Mouse (Mus musculus) thymus, postnatal 25 days (tissue): ENCODE results near the gene Fastkd5.
"Not testable (repeated sequence)": the region's sequence is repeated elsewhere in the genome, so short reads cannot be mapped to it uniquely, and the experiment has no call there.

Source experiments
- DNase-seq: peaks from one replicate; pipeline ENCODE4 v3.0.0; 2022

Fastkd5 gene

GRCm38 (mm10) chr2:130632887-130633675 lies 3.3 kb upstream of the Fastkd5 start:
- DNase-seq: no peak

- no peak for DNase-seq
These were observed 2.6 kb upstream of the Fastkd5 start for GRCm38 (mm10) chr2:130632416-130632815.

- peak; percentile 20 for DNase-seq
These were observed 568 bp downstream of the Fastkd5 start for GRCm38 (mm10) chr2:130629080-130629838.

- DNase-seq: no peak
These were observed 1.4 kb downstream of the Fastkd5 start for GRCm38 (mm10) chr2:130628424-130628823.

GRCm38 (mm10) chr2:130618972-130619371 lies 10.9 kb downstream of the Fastkd5 start:
- no peak for DNase-seq

GRCm38 (mm10) chr2:130613091-130613490 lies 16.7 kb downstream of the Fastkd5 start:
- peak; percentile 39 for DNase-seq

- DNase-seq: no peak
These were observed 27.6 kb downstream of the Fastkd5 start for GRCm38 (mm10) chr2:130602195-130602594.

- DNase-seq: no peak
These were observed 31.4 kb downstream of the Fastkd5 start for GRCm38 (mm10) chr2:130598399-130598798.

- DNase-seq: peak; percentile 16
These were observed 32.2 kb downstream of the Fastkd5 start for GRCm38 (mm10) chr2:130597601-130598010.

- no peak for DNase-seq
These were observed 34.2 kb downstream of the Fastkd5 start for GRCm38 (mm10) chr2:130595596-130595995.

- DNase-seq: no peak
These were observed 38.8 kb downstream of the Fastkd5 start for GRCm38 (mm10) chr2:130591016-130591415.

GRCm38 (mm10) chr2:130589761-130590160 lies 40.1 kb downstream of the Fastkd5 start:
- DNase-seq: no peak

GRCm38 (mm10) chr2:130589157-130589556 lies 40.7 kb downstream of the Fastkd5 start:
- DNase-seq: no peak

- DNase-seq: no peak
These were observed 41.5 kb downstream of the Fastkd5 start for GRCm38 (mm10) chr2:130588373-130588772.

GRCm38 (mm10) chr2:130586016-130586415 lies 43.8 kb downstream of the Fastkd5 start:
- no peak for DNase-seq

GRCm38 (mm10) chr2:130583902-130584560 lies 45.8 kb downstream of the Fastkd5 start:
- DNase-seq: no peak

GRCm38 (mm10) chr2:130582552-130582951 lies 47.3 kb downstream of the Fastkd5 start, which contains the start of gene Avp:
Gene Avp, minus strand, starts transcription at chr2:130582554.
- DNase-seq: no peak

- DNase-seq: no peak
These were observed 48.6 kb downstream of the Fastkd5 start for GRCm38 (mm10) chr2:130581201-130581600.

GRCm38 (mm10) chr2:130579791-130580190 lies 50.0 kb downstream of the Fastkd5 start:
- no peak for DNase-seq

- peak; percentile 75 for DNase-seq
These were observed 51.7 kb downstream of the Fastkd5 start for GRCm38 (mm10) chr2:130578148-130578547.

- DNase-seq: peak; percentile 57
These were observed 52.2 kb downstream of the Fastkd5 start for GRCm38 (mm10) chr2:130577632-130578031.

- no peak for DNase-seq
These were observed 52.8 kb downstream of the Fastkd5 start for GRCm38 (mm10) chr2:130577021-130577420.

GRCm38 (mm10) chr2:130576564-130576963 lies 53.3 kb downstream of the Fastkd5 start:
- DNase-seq: not testable (repeated sequence)
